Mouse (Mus musculus): ENCODE measurements around the gene Amfr.

DNA sequence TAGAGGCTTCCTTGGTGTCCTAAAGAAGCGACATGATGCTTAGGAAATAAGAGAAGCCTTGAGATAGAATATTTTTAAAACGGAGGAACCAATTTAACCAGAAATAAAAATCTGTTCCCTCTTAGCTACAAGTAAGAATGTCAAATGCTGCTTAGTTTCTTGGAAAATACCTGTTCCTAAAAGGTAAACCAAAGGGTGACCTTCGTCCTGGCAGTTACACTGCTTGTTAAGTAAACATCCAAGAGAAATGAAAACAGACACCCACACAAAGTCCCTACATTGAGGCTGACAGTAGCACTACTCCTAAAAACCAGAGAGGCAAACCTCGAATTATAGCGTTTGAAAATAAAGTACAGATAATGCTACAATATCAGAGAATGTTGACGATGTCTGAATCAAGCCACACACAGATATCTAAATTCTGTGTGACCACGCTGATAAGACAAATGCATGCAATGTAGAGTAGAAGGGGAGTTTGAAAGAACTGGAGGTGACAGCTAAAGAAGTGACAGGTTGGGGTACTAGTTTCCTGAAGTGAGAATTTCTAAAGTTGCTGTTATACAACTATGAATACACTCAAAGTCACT, 477 bp upstream of the Amfr start:
- TF ChIP-seq GATA1 (IDR thresholded peaks at IDR 0.05; ENCODE audit: low read length) (no peak), TAL1 (IDR thresholded peaks at IDR 0.05; ENCODE audit: low read length) (no peak)
